Mouse (Mus musculus): ENCODE data around the gene Parva.
A peak's percentile ranks its signal among the peaks of the same experiment; 100 is the strongest.

Gene Parva

DNA sequence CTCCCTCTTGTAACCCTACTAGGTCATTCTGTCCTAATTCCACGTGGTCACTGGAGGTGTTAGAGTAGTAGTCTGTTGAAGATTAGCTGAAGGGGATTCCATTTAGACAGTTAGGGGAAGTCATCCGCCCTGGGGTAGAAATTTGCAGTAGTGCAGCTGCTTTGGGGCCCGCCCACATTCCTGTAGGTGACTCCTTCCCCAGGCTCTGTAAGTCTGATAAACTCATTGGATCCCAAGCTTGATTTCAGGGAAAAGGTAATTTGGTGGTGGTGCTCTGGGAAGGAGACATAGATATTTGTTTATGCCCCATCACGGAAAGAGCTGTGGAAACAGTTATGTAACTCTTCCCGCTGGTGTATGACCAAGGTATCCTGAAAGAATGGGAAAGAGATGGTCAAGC, 494 bp upstream of the Parva start:
- DNase-seq (ENCODE audit: low spot score): no peak

DNA sequence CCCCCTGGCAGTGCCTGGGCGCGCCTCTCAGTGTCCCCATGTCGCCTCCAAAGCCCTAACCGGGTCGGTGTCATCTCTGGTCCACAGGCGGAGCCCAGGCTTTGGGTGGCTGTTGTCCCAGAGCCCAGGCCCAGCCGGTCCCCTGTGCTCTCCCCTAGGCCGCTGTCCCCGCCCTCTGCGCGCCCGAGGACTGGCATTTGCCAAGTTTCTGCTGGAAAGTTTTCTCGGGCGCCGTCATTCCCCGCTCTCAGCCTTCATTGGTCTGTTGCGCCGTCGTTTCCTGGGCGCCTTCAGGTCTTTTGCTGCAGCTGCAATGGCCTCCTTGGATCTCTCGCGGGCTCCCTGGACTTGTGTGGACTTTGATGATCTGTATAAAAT, 842 bp downstream of the Parva start:
- peak; percentile 86 for DNase-seq (ENCODE audit: low spot score)

DNA sequence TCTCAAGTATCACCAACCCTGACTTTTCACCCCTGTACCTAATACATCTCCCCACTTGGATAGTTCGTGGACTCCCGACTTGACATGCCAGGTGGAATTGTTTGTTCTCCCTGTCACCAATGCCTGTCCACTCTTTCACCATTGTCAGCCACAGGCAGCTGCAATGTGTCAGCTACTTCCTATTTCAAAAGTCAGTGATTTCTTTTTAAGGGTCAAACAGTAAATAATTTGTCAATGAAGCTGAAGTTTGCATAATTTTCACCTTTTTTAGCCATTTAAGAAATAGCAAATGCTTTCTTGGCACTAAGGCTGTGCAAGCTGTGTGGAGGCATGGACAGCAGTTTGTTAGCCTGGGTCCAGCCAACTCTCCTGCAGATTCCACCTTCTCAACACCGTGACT, 12.5 kb downstream of the Parva start:
- DNase-seq (ENCODE audit: low spot score): no peak

DNA sequence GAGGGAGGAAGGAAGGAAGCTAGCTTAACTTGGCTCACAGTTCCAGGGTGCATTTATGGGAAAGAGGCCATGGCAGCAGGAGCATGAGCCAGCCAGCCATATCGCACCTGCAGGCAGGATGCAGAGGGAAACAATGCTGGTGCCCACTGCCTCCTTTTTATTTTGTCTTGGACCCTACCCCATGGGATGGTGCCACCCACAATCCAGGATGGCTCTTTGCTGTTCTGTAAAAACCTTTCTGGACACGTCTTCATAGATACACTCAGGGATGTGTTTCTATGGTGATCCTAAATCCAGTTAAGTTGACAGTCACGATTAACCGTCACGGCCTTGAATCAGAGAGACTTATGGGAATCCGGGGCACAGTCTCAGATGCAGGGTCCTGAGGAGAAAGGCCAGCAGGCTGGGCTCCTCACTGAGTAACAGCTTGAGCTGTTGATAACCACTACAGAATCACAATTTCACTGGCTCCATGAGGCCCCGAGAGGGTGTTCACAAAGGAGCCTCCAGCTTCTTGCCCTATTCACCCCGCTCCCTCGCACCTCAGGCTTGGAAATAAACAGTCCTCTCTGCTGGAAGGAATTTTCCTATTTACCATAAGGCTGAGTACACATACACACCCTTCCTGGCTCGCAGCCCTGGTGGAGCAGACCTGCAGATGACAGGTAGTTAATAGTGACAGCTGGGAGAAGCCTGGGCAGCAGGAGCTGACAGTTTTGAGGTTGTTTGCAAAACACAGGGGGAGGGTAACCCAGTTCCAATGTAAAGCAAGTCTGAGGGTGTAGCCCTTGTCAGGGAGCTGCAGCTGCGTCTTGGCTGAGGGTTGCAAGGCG, 17.1 kb downstream of the Parva start:
- no peak for DNase-seq (ENCODE audit: low spot score)

DNA sequence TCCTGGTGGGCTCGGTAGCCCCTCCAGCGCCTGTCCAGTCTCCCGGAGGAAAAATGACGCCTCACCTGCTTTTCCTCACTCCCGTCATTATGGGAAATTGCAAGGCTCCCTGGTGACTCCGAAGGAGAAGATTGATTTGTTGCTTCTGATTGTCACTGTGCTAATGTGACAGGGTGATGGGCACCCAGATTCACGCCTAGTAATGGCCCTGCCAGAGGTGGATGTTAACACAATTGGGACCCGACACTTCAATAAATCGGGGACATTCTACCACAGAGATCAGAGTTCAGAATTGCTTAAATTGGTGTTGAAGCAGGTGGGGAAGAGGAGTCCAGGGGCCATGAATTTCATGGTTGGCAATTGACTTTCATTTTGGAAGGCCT, 17.7 kb downstream of the Parva start:
- DNase-seq (ENCODE audit: low spot score): no peak

DNA sequence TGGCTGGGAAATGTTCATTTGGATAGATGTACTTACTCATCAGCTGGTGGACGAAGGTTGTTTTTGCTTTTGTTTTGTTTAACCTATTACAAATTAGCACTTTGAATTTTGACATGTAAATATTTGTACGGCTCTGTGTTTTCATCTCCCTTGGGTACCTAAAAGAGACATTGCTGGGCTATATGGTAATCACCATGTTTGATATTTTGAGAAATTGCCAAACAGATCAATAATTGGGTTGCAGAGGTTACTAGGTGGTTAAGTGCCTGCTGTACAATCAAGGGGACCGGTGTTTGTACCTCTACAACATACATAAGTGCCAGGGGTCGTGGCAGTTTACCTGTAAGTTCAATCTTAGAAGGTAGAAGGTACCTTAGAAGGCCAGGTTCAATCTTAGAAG, 19.2 kb downstream of the Parva start:
- no peak for DNase-seq (ENCODE audit: low spot score)

DNA sequence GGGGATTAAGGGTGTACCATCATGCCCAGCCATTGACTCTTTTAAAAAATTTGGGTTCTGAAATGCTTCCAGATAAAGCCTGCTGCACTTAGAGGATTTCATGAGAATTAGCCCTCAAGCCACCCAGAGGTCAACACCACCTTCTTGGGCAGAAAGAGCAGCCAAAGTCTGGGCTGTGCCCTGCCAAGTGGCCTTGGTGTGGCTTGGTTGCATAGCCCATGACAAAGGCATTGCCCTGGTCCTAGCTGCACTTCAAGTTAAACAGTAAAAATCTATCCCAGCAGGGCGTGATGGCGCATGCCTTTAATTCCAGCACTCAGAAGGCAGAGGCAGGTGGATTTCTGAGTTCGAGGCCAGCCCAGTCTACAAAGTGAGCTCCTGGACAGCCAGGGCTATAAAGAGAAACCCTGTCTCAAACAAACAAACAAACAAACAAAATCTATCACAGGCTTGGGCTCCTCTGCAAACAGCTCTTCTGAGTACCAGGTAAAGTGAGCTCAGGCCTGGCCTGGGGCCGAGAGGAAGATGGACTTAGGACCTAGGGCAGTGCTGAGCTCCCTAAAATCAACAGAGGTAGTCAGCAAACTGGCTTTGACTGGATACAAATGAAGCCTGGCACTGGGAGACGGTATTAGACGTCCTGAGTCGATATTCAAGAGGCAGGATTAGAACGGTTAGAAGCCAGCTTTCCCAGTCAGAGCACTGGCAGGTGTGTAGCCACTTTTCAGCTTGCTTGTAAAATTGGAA, 22.8 kb downstream of the Parva start:
- no peak for DNase-seq (ENCODE audit: low spot score)

DNA sequence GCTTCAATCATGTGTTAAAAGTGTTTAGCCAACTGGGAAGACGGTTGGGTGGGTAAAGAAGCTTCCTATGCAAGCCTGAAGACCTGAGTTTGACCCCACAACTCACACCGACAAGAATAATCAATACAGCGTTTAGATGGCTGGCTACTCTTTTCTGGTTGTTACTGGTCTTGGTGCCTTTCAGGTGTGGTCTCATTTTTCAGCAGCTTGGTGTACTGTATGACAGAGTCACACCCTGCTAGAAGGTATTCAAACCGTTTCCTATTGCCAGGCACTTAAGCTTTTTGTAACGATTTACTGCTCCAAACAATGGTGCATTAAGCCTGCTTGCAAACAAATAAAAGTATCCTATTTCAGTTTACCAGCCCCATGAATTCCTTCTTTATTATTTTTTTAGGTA, 25.2 kb downstream of the Parva start:
- no peak for DNase-seq (ENCODE audit: low spot score)

DNA sequence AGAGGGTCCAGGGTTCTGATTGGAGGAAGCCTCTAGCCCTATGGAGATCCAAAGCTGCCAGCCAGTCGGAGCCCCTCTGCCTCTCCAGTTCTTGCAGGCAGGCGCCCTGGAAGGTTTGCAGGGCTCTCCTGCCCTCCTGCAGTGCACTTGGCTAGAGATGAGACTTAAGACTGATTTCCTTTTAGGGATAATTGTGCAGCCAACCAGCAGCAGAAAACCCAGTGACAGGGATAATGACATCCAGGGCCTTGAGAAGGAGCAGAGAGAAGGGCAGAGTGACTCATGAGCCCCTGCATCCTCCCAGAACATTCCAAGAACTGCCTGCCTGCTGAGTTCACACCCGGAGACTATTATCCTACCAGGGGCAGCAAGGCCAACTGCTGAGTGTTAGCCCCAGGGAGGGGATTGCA, 26.5 kb downstream of the Parva start:
- peak; percentile 54 for DNase-seq (ENCODE audit: low spot score)

DNA sequence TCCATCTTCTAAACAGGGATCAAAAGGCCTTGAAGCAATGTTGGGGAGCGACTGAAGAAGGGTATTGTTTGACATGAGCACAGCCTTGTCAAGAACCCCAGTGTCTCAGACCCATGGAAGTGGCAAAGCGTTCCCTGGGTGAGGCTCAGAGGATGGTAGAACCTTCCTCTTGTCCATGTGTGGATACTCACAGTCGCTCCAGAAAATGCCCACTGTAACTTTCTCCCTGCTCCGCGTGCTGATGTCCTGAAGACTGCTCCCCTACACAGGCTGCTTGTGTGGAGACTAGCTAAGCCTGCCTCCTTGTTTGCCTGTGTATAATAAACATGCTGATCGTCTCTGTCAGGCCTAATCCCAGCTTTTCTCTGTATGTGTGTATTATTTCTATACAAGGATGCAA, 27.1 kb downstream of the Parva start:
- DNase-seq (ENCODE audit: low spot score): no peak

DNA sequence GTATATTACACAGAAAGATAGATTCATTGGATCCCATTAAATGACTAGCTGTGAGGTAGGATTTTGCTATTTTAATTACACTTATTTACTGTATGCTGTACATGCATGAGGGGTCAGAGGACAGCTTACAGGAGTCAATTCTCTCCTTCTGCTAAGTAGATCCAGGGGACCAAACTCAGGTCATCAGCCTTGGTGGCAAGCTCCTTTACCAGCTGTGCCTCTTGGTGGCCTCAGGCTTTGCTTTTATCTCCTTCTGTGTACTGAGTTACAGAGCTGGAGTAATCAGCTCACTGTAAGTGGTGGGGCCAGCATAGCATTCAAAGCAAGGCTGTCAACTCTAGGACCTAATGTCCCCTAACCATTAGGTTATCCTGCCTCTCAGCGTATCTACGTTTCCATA, 27.6 kb downstream of the Parva start:
- DNase-seq (ENCODE audit: low spot score): no peak

DNA sequence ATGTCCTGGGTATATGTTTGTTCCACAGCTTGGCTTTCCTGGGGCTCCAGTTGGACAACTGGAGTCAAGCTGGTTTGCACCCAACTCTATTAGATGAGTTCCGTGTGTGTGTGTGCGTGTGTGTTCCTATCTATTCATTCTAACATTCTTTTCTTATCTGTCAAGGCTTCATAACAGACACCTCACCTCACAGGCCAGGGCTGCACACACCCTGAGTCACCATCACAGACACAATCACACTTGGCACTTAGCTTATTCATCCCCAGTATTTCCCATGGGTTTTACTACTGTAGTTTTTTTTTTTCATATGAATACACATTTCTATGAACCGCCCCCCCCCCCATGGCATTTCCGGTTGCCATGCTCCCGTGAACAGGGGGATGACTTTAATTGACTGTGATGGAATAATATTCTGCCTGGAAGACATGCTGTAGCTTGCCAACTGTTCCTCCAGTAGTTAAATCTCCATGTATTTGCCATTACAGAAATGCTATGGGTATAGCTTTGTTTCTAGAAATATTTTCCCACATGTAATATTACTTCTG, 28.3 kb downstream of the Parva start:
- no peak for DNase-seq (ENCODE audit: low spot score)

DNA sequence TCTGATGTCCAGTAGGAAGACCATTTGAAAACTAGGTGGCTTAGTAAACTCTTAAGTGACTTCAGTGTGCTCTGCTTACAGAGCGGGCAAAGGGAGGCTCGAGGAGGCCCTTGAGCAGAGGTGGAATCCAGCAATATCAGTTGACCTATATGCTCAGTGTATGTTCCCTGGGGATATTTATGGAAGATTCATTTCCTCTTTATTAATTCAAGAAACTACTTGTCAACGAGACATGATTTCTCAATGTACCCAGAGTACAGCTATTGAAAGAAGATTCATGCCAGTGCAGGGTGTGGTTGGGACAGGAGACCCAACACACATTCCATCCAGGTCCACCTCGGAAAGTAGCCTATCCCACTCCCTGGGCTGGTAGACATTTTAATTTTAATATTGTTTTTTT, 30.1 kb downstream of the Parva start:
- no peak for DNase-seq (ENCODE audit: low spot score)

DNA sequence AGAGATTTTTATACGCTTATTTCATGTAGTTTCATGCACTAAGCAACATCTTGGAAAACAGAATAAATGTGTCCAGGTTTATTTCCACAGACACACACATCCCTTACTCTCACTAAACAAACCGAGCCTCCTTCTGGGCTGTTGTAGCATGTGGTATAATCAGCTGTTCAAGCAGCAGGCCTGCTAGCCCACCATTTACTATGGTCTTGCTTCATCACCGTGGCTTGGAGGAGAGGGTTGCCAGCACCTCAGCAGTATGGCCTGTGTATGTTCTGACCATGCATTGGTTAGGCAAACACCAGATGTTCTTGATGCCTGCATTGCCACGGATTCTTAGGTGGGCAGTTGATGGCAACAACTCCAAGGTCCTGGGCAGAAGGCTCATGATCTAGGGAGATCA, 30.6 kb downstream of the Parva start:
- DNase-seq (ENCODE audit: low spot score): no peak

DNA sequence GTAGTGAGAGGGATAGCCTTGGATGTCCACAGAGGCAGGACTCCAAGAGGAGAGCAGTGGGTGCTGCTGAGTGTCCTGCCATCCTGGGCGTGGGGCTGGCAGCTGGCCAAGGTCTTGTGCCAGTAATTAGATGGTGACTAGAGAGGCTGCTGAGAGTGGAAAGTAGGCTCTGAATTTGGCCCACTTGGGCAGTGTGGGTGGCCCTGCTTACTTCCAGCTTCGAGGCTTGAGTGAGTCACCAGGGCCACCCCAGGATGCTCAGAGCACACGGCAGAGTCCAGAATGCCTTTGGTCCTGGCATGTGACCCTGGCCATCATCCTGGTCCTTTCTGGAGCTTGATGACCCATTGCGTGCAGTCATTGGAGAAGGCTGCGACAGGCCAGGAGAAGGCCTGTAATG, 31.1 kb downstream of the Parva start:
- no peak for DNase-seq (ENCODE audit: low spot score)

DNA sequence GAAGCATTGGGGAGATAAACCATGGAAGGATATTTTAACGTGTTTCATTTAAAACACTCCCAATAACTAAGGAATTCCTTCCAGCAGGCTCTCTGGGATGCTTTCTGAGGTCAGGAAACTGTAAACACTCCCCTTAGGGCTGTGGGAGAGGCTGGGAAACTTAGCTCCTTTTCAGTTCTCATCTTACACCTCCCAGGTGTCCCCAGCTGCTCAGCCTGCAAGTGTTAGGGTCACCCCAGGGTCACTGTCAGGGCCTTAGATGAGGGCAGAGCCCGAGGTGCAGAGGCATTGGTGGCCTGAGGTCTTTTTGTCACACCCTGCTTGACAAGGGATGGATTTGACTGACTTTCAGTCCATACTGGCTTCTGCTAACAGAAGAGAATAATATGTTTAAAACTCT, 35.8 kb downstream of the Parva start:
- peak; percentile 65 for DNase-seq (ENCODE audit: low spot score)

DNA sequence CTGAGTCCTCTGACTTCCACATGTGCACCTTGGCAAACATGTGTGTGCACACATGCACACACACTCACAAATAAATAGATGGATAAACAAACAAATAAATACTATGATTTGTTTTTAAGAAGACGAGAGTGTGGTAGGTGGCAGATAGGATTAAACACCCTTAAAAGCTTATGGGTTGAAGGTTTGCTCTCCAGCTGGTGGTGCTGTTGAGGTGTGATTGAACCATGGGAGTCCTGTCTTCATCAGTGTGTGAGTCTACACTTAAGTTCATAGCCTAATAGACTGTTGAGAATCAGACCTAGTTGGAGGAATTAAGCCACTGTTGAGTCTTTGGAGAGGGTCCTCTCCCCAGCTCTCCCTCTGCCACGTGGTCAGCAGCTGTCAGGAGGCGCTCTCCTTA, 38.6 kb downstream of the Parva start:
- DNase-seq (ENCODE audit: low spot score): no peak

DNA sequence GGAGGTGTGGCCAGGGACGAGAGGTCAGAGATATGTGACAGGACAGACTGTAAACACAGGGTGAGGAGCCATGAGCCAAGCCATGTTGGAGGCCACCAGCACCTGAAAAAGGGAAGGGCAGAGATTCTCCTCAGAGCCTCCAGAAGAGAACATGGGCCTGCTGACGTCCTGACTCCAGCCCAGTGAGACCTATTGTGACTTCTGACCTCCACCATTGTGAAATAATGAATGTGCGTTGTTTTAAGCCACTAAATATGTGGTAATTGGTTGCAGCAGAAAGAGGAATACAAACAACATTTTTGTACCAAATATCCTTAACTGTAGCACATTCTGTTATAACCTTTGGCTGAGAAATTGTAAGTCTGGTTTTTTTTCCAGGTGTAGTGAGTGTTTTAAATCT, 39.5 kb downstream of the Parva start:
- DNase-seq (ENCODE audit: low spot score): no peak

DNA sequence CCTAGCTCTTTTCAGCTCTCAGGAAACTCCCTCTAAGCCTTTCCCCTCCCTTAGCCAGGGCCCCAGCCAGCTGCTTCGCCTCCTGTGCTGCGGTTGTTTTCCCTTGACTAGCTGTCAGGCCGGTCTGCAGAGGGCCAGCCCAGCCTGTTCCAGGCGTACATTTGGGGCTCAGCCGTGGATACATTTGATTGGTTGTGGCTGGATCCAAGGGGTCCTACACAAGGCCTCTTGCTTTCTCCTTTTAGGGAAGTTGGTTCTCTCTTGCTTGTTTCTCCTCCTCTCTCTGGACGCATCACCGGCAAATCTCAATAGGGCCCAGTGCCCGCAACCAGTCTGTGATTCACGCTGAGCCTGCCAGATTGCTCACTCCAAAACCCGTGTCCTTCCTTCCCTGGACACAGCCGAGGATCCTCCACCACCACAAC, 40.4 kb downstream of the Parva start:
- peak; percentile 81 for DNase-seq (ENCODE audit: low spot score)

DNA sequence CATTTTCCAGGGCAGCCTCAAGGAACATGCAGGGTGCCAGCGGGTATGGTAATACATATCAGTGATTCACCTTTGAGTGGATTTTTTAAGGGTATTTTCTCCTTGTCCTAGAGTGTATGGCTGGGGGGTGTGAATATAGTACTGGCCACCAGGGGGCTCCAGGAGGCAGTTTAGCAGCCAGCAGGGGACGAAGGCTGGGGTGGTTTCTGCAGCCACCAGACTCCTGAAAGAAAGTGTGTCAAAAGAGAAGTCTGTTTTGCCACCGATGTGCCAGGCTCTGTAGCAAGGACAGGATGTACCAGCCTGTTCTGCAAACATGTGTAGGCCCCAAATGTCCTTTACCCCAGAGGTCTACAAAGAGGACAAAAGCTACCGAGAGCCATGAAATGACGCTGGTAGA, 42.5 kb downstream of the Parva start:
- peak; percentile 67 for DNase-seq (ENCODE audit: low spot score)

DNA sequence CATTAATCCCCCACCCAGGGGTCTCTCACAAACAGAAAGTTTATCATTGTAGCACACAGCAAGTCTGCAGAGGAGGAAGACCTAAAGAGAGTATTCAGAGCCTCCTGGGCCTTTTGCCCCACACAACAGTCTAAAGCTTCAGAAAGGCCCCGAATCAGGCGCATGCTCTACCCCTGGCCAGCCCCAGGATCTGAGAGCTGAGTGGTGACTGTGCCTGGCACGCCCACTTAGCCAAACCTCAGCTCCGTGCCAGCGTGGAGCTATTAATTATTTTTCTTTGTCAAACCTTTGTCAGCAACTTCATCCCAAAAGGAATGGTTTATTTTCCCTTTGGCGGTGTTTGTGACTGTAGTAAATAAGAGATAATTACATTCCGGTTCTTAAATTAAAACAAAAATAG, 44.0 kb downstream of the Parva start:
- no peak for DNase-seq (ENCODE audit: low spot score)

DNA sequence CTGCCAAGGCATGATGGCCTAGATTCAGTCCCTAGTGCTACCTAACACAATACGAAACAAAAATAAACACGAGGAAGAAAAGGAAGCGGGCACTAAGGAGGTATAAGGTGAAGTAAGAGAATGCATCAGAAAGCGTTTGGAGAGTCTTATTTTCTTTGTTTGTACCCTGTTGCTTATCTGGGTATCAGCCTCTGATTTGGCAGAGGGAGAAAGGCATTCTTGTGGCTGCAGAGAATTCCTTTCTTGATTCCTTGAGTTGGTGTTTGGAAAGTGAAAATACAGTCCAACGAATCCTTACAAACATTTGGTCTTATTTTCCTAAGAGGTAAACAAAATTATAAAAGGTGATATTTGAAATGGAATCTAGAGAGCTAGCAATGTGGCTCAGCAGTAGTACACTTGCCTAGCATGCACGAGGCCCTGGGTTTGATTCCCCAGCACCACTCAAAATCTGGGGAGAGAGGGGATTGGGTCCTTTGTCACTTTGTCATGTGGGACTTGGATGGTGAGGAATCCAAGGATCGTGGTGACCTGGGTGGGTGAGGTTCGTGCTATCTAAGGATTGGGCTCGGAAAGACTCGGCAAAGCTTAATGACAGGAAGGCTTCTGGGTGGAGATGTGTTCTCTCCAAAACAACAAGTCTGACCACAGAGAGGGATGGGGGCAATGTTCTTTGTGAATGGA, 44.9 kb downstream of the Parva start:
- no peak for DNase-seq (ENCODE audit: low spot score)
